Mouse (Mus musculus): Measurements from ENCODE around the gene Trim45. TPM values are rescaled to one million over a fixed set of nuclear protein-coding genes. Genes with fewer than 3 reads are reported as not detected.

Trim45 gene
- polyA plus RNA-seq (2012; rRNA removed): 12.2 and 13.0 TPM in 2 replicates

GRCm38 (mm10) chr3:100921825-100922505, at the start of gene Trim45:
Gene Trim45, plus strand, starts transcription at chr3:100922202.

GRCm38 (mm10) chr3:100969176-100969917, 47.3 kb downstream of the Trim45 start, which contains the start of gene Ttf2:
Gene Ttf2, minus strand, starts transcription at chr3:100969663.

Other genes with a start within 250 kb of the Trim45 start
- gene Man1a2, start 236.7 kb upstream of the Trim45 start, polyA plus RNA-seq (2012; rRNA removed): 17.2 and 19.7 TPM in 2 replicates
- gene Vtcn1, start 96.7 kb upstream of the Trim45 start, polyA plus RNA-seq (2012; rRNA removed): 0.06 TPM in 1 of 2 replicates, not detected in the other
- 2.8 and 3.3 TPM in 2 replicates for gene Ttf2, start 47.5 kb downstream of the Trim45 start, polyA plus RNA-seq (2012; rRNA removed)
- 0.07 and 0.08 TPM in 2 replicates for gene Cd101, start 107.4 kb downstream of the Trim45 start, polyA plus RNA-seq (2012; rRNA removed)
- 15.9 and 18.6 TPM in 2 replicates for gene Ptgfrn, start 188.1 kb downstream of the Trim45 start, polyA plus RNA-seq (2012; rRNA removed)

Data from central nervous system, embryonic 18 days (tissue).